Mouse (Mus musculus): ENCODE data around the gene Sgms2. TPM values are rescaled to one million over a fixed set of nuclear protein-coding genes. Genes with fewer than 3 reads are reported as not detected.
"Not testable (repeated sequence)": the region's sequence is repeated elsewhere in the genome, so short reads cannot be mapped to it uniquely, and the experiment has no call there.

Sgms2 gene
- polyA plus RNA-seq, 1 experiment from 2014 or later: 0.42 TPM

GRCm38 (mm10) chr3:131359011-131359410 is 132.2 kb downstream of the Sgms2 start:
- DNase-seq (ENCODE audit: low spot score): no peak

DNA sequence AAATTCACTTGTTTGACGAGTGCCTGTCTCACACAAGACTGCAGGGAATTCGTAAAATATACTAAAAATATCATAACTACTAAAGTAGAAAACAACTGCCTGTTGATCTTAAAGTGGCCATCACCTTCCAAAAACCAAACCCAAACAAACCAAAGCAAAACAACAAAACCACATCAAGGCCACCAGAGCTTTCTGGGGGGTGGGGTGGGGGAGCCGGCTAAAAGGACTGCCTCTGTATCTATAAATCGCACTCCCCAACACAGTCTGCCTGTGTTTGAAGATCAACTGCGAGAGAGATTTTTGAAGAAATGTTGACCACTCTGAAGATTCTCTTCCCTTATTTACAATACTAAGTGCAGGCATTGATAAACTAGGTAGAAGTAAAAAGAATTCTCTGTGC is 133.0 kb downstream of the Sgms2 start:
- no peak for DNase-seq (ENCODE audit: low spot score)

- no peak for DNase-seq (ENCODE audit: low spot score)
These were observed 133.6 kb downstream of the Sgms2 start for GRCm38 (mm10) chr3:131357643-131358042.

DNA sequence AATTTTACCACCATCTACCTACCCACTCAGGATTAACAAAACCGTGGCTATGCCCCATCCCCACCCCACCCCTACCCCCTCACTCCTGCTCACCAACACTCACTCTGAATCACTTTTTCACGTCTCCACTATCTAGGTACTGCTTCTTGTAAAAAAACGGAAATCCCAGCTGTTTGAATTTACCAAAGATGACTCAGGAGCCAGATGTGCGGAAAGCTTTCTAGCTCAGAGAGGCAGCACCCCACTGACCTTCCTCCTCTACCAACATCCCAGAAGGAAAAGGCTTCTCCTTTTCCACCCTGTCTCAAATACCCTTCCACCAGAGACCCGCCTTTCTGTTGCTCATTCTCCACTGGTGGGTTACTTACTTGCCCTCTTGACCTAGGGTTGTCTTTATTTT is 135.2 kb downstream of the Sgms2 start:
- no peak for DNase-seq (ENCODE audit: low spot score)

DNA sequence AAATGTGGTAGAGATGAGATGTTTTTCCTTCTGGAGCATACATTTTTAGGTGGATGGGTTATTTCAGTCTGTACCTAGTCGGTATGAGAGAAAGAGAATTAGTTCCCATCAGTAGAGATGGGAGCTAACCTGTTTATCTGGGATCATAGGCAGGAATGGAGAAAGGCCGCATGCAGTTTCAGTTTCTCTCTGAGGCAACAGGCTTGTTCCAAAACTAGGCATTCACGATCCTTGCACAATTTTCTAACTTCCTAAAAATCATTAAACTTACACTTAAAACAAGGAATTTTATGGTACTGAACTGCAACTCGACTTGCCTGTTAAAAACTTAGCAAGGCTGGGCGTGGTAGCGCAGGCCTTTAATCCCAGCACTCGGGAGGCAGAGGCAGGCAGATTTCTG is 140.7 kb downstream of the Sgms2 start:
- no peak for DNase-seq (ENCODE audit: low spot score)

- no peak for DNase-seq (ENCODE audit: low spot score)
These were observed 142.2 kb downstream of the Sgms2 start for GRCm38 (mm10) chr3:131349013-131349412.

GRCm38 (mm10) chr3:131348579-131348950 is 142.6 kb downstream of the Sgms2 start:
- no peak for DNase-seq (ENCODE audit: low spot score)

DNA sequence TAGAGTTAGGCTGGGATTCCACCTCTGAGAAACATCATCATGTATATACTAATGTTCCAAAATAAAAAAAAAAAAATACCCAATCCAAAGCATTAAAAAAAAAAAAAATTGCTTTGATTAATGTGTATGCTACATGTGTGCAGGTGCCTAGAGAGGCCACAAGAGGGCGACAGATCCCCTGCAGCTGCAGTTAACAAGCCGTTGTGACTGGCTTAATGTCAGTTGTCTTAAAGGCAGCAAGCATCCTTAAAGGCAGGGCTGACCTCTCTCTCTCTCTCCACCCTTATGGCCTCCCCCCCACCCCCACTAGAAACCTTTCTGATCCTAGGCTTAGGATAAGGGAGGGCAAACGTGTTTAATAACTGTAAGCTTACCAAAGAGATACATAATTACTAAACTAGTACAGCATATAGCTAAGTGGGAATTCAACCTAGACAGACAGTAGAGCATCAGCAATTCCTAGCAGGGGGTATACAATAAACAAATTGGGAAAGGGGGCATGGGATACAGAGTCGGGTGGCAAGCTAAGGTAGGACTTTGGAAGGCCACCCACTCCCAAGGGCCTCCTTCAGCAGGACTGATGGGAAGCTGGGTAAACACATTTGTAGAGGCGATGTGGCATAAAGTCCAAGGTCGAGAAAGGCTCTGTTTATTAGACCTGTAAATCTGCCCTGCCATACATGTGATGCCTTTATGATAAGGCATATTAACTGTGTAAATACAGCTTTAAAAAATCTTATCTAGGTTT is 143.2 kb downstream of the Sgms2 start:
- peak; percentile 13 for DNase-seq (ENCODE audit: low spot score)

DNA sequence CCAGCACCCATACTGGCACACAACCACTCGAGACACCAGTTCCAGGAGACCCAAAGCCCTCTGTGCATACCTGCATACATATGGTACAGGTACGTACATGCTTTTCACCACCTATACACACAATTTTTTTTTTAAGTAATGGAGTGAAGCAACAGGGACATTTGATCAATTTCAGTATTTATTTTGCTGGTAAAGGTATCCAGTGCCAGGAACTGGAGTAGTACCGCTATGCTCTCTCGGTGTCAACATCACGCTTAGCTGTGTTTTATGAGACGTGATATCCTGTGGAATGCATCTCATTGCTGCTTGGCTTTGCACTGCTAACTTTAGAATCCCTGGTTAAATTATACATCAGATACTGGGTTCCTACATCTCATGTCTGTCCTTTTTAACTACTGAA is 145.3 kb downstream of the Sgms2 start:
- DNase-seq (ENCODE audit: low spot score): no peak

DNA sequence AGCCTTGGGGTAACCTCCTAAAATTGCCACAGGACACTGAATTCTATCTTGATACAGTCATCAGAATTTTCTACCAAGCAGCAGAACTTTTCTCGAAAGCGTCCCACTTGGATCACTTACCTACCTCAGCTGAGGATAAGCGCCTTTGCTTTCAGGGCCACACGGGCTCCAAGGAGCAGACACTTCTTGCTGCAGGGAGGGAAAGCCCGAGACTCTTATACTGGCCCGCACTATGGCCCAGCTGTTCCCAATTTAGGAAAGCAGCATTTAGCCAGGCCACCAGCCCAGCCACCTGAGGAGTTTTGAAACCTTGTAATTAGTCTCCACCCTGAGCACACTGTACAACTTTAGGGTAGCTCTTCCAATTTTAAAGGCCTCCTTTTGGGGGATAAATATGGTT is 147.9 kb downstream of the Sgms2 start:
- no peak for DNase-seq (ENCODE audit: low spot score)

DNA sequence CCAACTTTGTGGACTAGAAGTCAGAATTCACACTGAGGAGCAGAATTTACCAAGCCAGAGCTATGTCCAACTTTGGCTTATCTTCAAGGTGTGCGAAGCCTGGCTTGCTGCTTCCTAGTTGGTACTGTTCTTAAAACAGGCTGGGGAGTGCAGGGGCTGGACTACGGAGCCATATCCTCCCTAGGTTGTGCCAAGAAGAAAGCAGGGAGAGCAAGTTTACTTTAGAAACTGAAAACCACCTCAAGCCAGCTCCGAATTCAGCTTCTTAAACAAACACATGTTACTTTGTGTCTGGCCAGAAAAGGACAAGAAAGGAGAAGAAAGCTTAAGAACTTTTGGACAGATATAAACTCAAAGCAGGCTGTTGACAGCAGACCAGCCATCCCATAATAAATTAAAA is 150.3 kb downstream of the Sgms2 start:
- DNase-seq (ENCODE audit: low spot score): no peak

DNA sequence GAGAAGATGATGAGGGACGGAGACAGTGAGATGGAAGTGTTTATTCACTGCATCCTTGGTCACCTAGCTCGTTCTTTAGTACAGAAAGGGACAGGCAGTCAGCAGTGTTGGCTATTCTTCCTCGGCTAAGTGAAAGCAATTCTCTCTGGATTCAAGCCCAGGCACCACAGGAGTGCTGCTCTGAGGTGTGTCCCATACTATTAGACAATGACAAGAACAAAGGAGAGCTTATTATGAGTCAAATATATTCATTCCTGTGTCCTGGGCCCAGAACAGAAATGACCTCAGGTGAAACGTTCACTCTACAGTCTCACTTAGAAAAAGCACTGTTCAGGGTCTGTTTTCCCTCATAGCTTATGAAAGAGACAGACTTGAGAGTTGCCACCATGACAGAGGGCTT is 151.9 kb downstream of the Sgms2 start:
- no peak for DNase-seq (ENCODE audit: low spot score)

- not testable (repeated sequence) for DNase-seq (ENCODE audit: low spot score)
These were observed 153.5 kb downstream of the Sgms2 start for GRCm38 (mm10) chr3:131337749-131338148.

DNA sequence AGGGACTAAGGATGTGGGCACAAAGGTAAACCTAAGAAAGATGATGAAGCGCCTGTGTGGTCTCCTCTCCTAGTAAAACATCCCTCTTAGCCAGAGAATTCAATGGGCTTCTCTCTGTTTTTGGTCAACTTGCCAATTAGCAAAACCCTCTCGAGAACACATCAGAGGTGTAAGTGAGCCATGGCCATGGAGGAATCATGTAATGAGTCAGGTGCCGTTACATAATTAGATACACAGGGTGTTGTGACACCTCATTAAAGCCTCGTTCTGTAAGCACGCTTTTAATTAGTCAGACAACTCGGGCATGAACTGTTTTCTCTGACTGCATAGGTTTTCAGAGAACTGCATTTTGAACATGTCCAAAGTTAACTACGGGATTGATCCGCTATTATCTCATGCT is 154.6 kb downstream of the Sgms2 start:
- no peak for DNase-seq (ENCODE audit: low spot score)

- peak; percentile 24 for DNase-seq (ENCODE audit: low spot score)
These were observed 156.1 kb downstream of the Sgms2 start for GRCm38 (mm10) chr3:131335117-131335547.

- DNase-seq (ENCODE audit: low spot score): no peak
These were observed 164.0 kb downstream of the Sgms2 start for GRCm38 (mm10) chr3:131327189-131327588.

DNA sequence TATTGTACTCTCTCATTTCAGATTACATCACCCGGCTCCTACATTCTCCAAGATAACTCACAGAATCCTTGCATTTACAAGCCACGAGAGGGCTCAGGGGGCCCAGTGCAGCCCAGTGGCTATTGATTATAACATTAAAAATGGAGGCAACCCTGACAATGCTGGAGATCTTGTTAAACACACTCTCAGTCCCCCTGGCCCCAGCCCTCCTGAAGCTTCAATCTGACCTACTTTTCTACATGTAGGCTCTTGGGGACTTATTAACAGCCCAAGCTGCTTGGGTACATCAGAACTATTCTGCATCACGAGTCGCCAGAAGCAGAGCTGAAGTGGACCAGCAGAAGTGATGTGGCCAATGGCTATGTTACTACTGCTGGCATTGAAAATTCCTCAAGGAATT is 164.6 kb downstream of the Sgms2 start:
- no peak for DNase-seq (ENCODE audit: low spot score)

DNA sequence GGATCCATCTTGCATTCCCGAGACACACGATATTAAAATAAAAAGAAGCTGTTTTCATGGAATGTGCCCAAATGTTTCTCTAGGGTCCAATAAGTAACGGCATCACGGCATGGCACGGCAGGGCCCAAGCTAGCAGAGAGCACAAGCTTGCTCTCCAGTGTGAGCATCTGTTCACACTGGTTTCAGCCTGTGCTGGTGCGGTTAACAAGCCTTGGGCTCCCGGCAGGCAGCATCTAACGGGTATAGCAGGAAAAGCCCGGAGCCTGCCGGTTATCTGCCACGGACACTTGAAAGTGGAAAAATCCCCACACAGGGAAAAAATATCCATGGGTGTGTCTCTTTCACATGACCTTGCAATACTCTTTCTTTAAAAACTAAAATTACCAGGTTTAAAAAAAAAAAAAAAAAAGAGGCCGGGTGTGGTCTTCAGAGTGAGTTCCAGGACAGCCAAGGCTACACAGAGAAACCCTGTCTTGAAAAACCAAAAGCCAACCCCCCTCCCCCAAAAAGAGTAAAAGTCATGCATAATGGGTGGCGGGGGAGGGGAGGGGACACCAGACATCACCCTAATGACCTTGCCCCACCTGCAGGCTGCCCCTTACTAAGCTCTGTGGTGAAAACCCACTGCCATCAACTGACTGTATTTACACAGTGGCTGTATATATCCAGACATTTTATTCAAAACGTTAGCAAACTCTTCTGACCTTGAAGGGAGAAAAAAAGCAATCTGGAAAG is 169.0 kb downstream of the Sgms2 start:
- DNase-seq (ENCODE audit: low spot score): no peak

- DNase-seq (ENCODE audit: low spot score): peak; percentile 75
These were observed 171.0 kb downstream of the Sgms2 start for GRCm38 (mm10) chr3:131320184-131320583.

GRCm38 (mm10) chr3:131318211-131318610 is 173.0 kb downstream of the Sgms2 start:
- DNase-seq (ENCODE audit: low spot score): no peak

- no peak for DNase-seq (ENCODE audit: low spot score)
These were observed 174.1 kb downstream of the Sgms2 start for GRCm38 (mm10) chr3:131317126-131317525.

DNA sequence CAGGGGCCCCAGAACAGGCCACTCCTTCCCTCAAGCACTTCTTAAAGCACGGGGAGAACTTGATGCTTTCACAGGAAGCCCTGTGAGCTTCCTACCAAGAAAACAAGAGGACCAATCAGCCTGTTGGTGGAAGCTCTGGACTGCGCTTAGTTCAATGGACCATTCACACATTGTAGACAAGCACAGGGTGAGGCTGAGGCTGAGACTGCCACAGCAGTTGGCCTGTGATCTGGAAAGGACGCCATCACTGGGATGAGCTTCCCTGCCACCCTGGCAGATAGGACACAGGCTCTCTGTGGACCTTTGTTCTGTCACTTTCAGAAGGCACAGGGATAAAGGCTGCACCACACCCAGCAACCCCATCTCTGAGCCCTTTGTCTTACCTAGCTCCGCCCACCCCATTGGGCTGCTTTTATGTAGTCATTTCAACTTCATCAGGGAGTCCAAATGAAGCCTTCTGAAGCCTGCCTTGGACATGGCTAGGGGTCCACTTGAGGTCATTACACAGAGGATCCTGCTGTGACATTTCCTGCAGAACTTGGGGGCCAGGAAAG is 175.2 kb downstream of the Sgms2 start:
- no peak for DNase-seq (ENCODE audit: low spot score)

GRCm38 (mm10) chr3:131312340-131312739 is 178.9 kb downstream of the Sgms2 start:
- DNase-seq (ENCODE audit: low spot score): no peak

Data from thymus, postnatal 0 days (tissue).